Mouse (Mus musculus) embryonic fibroblast, embryonic 13.5 days (primary cell): Measurements from ENCODE around the gene Ttyh3.

Source experiments
- CTCF ChIP-seq: IDR thresholded peaks from 2 replicates; pipeline ENCODE4 v1.5.1; 2011; ENCODE audit warnings: mild to moderate bottlenecking, control low read depth, low read length, moderate library complexity, borderline replicate concordance; ENCODE audit not compliant: insufficient read depth
- POLR2A ChIP-seq: IDR thresholded peaks from 2 replicates; pipeline ENCODE4 v1.6.1; 2011; ENCODE audit warnings: low read depth, mild to moderate bottlenecking, control low read depth, low read length, moderate library complexity

- TF ChIP-seq POLR2A (no peak), CTCF (no peak)
These were observed 65.0 kb downstream of the Ttyh3 start for GRCm38 (mm10) chr5:140583732-140584368.
